Mouse (Mus musculus) layer of hippocampus, adult 9-10 months (tissue): ENCODE results near the gene Gpr82.
A peak's percentile ranks its signal among the peaks of the same experiment; 100 is the strongest.

Experiments
- DNase-seq: peaks from one replicate; pipeline ENCODE4 v3.0.0; 2022; ENCODE audit warnings: low spot score

Gpr82 gene

DNA sequence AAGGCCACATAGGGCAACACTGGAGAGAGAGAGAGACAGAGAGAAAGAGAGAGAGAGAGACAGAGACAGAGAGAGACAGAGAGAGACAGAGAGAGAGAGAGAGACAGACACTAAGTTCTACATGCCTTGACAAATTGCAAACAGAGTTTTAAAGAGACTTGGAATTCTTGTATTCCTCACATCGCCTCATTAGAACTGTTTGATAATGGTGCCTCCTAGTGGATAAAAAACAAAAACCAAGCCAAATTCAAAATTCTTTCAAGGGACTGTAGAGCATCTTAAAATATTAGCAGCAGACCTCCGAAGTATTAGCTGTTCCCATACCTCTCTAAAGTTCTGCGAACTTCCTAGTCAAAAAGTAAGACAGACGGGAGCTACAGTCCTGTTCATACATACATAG, 30.7 kb downstream of the Gpr82 start:
- DNase-seq: no peak

DNA sequence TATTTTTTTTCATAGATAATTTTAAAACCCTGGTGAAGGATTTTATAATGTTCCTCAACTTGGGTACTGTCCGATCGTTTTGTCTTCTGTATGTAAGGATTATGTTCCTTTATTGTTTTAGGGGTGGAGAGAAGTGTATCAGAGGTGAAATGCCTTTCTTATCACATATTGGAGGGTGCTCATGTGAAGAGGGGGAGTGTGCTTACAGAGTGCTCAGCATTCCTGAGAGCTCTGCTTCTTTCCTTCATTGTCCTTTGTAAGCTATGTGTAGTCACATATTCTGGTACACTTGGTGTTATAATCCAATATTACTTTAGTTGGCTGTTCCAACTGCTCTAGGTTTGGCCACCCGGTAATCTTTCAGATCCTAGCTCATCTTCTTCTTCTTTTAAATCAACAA, 39.5 kb downstream of the Gpr82 start:
- DNase-seq: no peak

DNA sequence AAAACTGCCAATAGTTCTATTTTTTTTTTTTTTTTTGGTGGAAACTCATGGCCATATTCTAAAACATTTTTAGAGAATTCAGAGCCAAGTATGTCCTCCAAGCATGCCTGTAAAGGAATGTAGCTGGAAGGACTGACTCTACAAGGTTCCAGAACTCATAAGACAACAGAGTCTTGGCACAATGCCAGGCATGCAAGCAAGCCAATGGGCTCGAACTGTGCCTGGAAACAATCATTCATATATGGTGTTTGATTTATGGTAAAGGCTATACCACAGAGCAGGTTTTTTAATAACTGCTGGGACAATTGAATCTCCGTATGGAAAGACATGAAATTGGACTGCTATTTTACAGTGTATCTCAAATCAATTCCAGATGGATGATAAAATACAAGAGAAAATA, 43.9 kb downstream of the Gpr82 start:
- no peak for DNase-seq

DNA sequence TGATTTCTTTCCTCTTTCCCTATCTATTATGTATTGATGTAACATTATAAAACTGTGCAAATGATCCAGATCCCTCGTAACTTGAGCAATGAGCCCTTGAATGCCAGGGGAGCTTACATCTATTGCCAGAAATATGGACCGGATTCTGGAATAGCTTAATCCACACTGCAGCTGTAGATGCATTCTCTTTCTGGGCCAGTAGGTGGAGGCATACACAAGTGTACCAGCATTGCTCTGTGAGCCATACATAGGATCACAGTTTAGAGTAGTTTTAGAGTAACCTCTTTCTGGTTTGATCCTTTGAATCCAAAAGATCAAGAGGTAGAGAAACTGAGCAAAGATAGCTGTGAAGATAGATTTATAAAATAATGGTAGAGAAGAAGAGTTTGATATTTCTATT, 49.0 kb downstream of the Gpr82 start:
- peak; percentile 63 for DNase-seq
